Mouse (Mus musculus) liver, adult 2 months (tissue): Measurements from ENCODE around the gene 9930022D16Rik.

Source experiments
- CTCF ChIP-seq: fragments of 200-500 bp; IDR thresholded peaks from 2 replicates; pipeline ENCODE4 v1.5.1; 2011; ENCODE audit warnings: low read depth, low read length, control low read depth
- POLR2A ChIP-seq: fragments of 200-500 bp; IDR thresholded peaks from 2 replicates; pipeline ENCODE4 v1.6.1; 2011; ENCODE audit warnings: low read length, control low read depth; ENCODE audit not compliant: insufficient read depth; ENCODE audit errors: extremely low read depth

DNA sequence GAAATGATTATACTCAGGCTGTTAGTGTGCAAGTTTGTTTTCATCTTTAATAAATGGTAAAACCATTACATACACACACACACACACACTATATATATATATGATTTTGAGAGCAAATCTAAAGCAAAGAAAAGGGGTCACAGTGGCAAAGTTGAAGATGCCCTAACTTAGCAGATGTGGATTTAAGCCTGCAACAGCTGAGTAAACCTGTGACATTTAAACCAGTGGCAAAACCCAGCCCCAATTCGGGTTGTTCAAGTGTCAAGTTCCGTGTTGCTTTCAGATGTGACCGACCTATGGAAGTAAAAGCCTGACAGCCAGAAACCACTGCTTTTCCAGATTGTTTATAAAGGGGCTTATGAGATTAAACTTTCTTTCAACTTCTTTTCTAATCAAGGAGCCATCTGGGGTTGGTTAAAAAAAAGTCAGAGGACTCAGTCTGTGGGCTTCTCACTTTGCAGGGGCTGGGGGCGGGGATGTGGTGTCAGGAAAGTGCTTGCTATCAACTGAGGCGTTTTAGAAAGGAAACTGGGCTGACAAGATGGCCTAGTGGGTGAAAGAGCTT lies 28.5 kb downstream of the 9930022D16Rik start:
- TF ChIP-seq CTCF (no peak), POLR2A (no peak)
